Mouse (Mus musculus): ENCODE measurements around the gene Sec24b. TPM values are rescaled to one million over a fixed set of nuclear protein-coding genes. Genes with fewer than 3 reads are reported as not detected.

The Sec24b gene
- total and polyA plus RNA-seq, 3 experiments, result 14.3 to 50.6 (median 31.2) TPM

- dilution Hi-C loops (cut with MboI; ENCODE audit: extremely low pct_ligation_motif_present, extremely low pct_unique_long_range_greater_than_20kb, low sequenced_read_pairs) (no loop called here), in situ Hi-C loops (cut with MboI; ENCODE audit: low pct_ligation_motif_present, low pct_unique_long_range_greater_than_20kb, low sequenced_read_pairs) (no loop called here)
- TF ChIP-seq NRF1 (IDR thresholded peaks at IDR 0.05; ENCODE audit: low read depth, low read length), result no peak
- TF ChIP-seq MXI1 (IDR thresholded peaks at IDR 0.05; ENCODE audit: low read depth, low read length), result no peak
- no peak for TF ChIP-seq ELF1 (IDR thresholded peaks at IDR 0.05; ENCODE audit: low read depth, low read length)
- TF ChIP-seq CHD1 (IDR thresholded peaks at IDR 0.05; ENCODE audit: low read depth, low read length), result no peak
- no peak for TF ChIP-seq CHD2 (IDR thresholded peaks at IDR 0.05; ENCODE audit: low read length)
- no peak for TF ChIP-seq MYC (IDR thresholded peaks at IDR 0.05; ENCODE audit: low read depth, low read length)
- no peak for TF ChIP-seq MAFK (IDR thresholded peaks at IDR 0.05; ENCODE audit: insufficient replicate concordance, low read length)
- no peak for TF ChIP-seq GABPA (IDR thresholded peaks at IDR 0.05; ENCODE audit: insufficient replicate concordance, low read depth, low read length)
- TF ChIP-seq USF1 (IDR thresholded peaks at IDR 0.05; ENCODE audit: low read depth, low read length), result no peak
- TF ChIP-seq PAX5 (IDR thresholded peaks at IDR 0.05; ENCODE audit: low read length), result no peak
- TF ChIP-seq EP300 (IDR thresholded peaks at IDR 0.05; ENCODE audit: low read length), result no peak
- no peak for TF ChIP-seq TCF12 (IDR thresholded peaks at IDR 0.05; ENCODE audit: low read depth, low read length)
- no peak for TF ChIP-seq ZC3H11A (IDR thresholded peaks at IDR 0.05; ENCODE audit: low read depth, low read length)
- no peak for TF ChIP-seq SIN3A (IDR thresholded peaks at IDR 0.05; ENCODE audit: low read length)
- TF ChIP-seq BHLHE40 (IDR thresholded peaks at IDR 0.05; ENCODE audit: low read depth, low read length), result no peak
- TF ChIP-seq IRF4 (IDR thresholded peaks at IDR 0.05; ENCODE audit: low read depth, low read length), result no peak
- no peak for TF ChIP-seq JUN (IDR thresholded peaks at IDR 0.05; ENCODE audit: insufficient read depth, low read depth, low read length)
- TF ChIP-seq MEF2A (IDR thresholded peaks at IDR 0.05; ENCODE audit: borderline replicate concordance, low read depth, low read length), result no peak
- no peak for TF ChIP-seq SMC3 (IDR thresholded peaks at IDR 0.05; ENCODE audit: low read depth, low read length)
- Histone ChIP-seq H3K36me3 (replicated peaks in 1 of 2; ENCODE audit: control insufficient read depth in 1 of 2, insufficient read depth in 1 of 2, low read length in 1 of 2) (no peaks in the 10 kb centered on the region), H3K9me3 (replicated peaks; ENCODE audit: low read length) (no peaks in the 10 kb centered on the region), H3K4me2 (ENCODE audit: insufficient read depth, low read depth, poor library complexity, severe bottlenecking) (no peak overlapping the region), H3K79me2 (replicated peaks; ENCODE audit: control insufficient read depth, extremely low read depth, insufficient read depth, poor library complexity, severe bottlenecking) (no peaks in the 10 kb centered on the region), H3K27ac (ENCODE audit: insufficient read depth, low read depth) (no peak overlapping the region), H3K27me3 (replicated peaks) (no peaks in the 10 kb centered on the region), H3K4me1 (ENCODE audit: control insufficient read depth in 1 of 2, insufficient read depth in 2 of 2) (peaks cover 0 to 7% of the 10 kb centered on the region in 2 experiments; a peak in 2 of 4 replicates), H3K4me3 (replicated peaks in 1 of 3; ENCODE audit: low read depth in 2 of 3, low read length in 2 of 3, poor library complexity in 1 of 3) (no peak overlapping the region), H3K9ac (ENCODE audit: insufficient read depth, low read depth) (no peak overlapping the region)
- no peak for DNase-seq (ENCODE audit: extremely low read depth)
Measured at GRCm38 (mm10) chr3:129936561-129936960, 124.8 kb downstream of the Sec24b start.

Other genes starting within 250 kb of the Sec24b start
- 0.08 and 0.17 TPM in 2 replicates for gene Rrh, start 239.0 kb downstream of the Sec24b start, total RNA-seq (2012; rRNA removed)
- not detected in 2 replicates for gene Rrh, start 239.0 kb downstream of the Sec24b start, total RNA-seq (2014; rRNA removed)
- 0.14 and 0.30 TPM in 2 replicates for gene Rrh, start 239.0 kb downstream of the Sec24b start, polyA plus RNA-seq (2012; ENCODE audit: insufficient read length, low read depth)
- gene Gar1, start 230.2 kb downstream of the Sec24b start, total RNA-seq (2012; rRNA removed), result 90.7 and 111 TPM in 2 replicates
- gene Gar1, start 230.2 kb downstream of the Sec24b start, total RNA-seq (2014; rRNA removed), result 45.7 and 47.3 TPM in 2 replicates
- gene Gar1, start 230.2 kb downstream of the Sec24b start, polyA plus RNA-seq (2012; ENCODE audit: insufficient read length, low read depth), result 363 and 381 TPM in 2 replicates
- gene Cfi, start 225.7 kb downstream of the Sec24b start, total RNA-seq (2012; rRNA removed), result 0.04 TPM in 1 of 2 replicates, not detected in the other
- gene Cfi, start 225.7 kb downstream of the Sec24b start, total RNA-seq (2014; rRNA removed), result not detected in 2 replicates
- 0.14 TPM in 1 of 2 replicates, not detected in the other for gene Cfi, start 225.7 kb downstream of the Sec24b start, polyA plus RNA-seq (2012; ENCODE audit: insufficient read length, low read depth)
- 38.4 and 50.2 TPM in 2 replicates for gene Pla2g12a, start 182.9 kb downstream of the Sec24b start, total RNA-seq (2012; rRNA removed)
- gene Pla2g12a, start 182.9 kb downstream of the Sec24b start, total RNA-seq (2014; rRNA removed), result 78.3 and 81.6 TPM in 2 replicates
- 58.6 and 62.1 TPM in 2 replicates for gene Pla2g12a, start 182.9 kb downstream of the Sec24b start, polyA plus RNA-seq (2012; ENCODE audit: insufficient read length, low read depth)
- 6.0 and 10.5 TPM in 2 replicates for gene Casp6, start 160.1 kb downstream of the Sec24b start, total RNA-seq (2012; rRNA removed)
- 14.4 and 15.3 TPM in 2 replicates for gene Casp6, start 160.1 kb downstream of the Sec24b start, total RNA-seq (2014; rRNA removed)
- 26.2 and 31.7 TPM in 2 replicates for gene Casp6, start 160.1 kb downstream of the Sec24b start, polyA plus RNA-seq (2012; ENCODE audit: insufficient read length, low read depth)
- 1.4 and 3.7 TPM in 2 replicates for gene Mcub, start 91.3 kb downstream of the Sec24b start, total RNA-seq (2012; rRNA removed)
- gene Mcub, start 91.3 kb downstream of the Sec24b start, total RNA-seq (2014; rRNA removed), result 3.8 and 4.1 TPM in 2 replicates
- gene Mcub, start 91.3 kb downstream of the Sec24b start, polyA plus RNA-seq (2012; ENCODE audit: insufficient read length, low read depth), result 1.3 and 2.9 TPM in 2 replicates
- gene Col25a1, start 69.9 kb upstream of the Sec24b start, total RNA-seq (2012; rRNA removed), result not detected in 2 replicates
- not detected in 2 replicates for gene Col25a1, start 69.9 kb upstream of the Sec24b start, total RNA-seq (2014; rRNA removed)
- gene Col25a1, start 69.9 kb upstream of the Sec24b start, polyA plus RNA-seq (2012; ENCODE audit: insufficient read length, low read depth), result not detected in 2 replicates